Mouse (Mus musculus) retina, postnatal 7 days (tissue): ENCODE measurements around the gene Dnajb8.

Experiments used
- DNase-seq: peaks from one replicate; pipeline ENCODE4 v3.0.0-alpha.2; 2012; ENCODE audit warnings: low read depth, low spot score

Gene Dnajb8

GRCm38 (mm10) chr6:88278141-88278540, 56.1 kb downstream of the Dnajb8 start:
- no peak for DNase-seq

- DNase-seq: no peak
These were observed 68.2 kb downstream of the Dnajb8 start for GRCm38 (mm10) chr6:88290129-88290766.

- no peak for DNase-seq
These were observed 70.3 kb downstream of the Dnajb8 start for GRCm38 (mm10) chr6:88292274-88292909.

- no peak for DNase-seq
These were observed 77.4 kb downstream of the Dnajb8 start for GRCm38 (mm10) chr6:88299491-88299890.

- DNase-seq: no peak
These were observed 79.2 kb downstream of the Dnajb8 start for GRCm38 (mm10) chr6:88301234-88301633.
